Mouse (Mus musculus) liver, postnatal 0 days (tissue): ENCODE measurements around the gene B3gnt8. TPM values are rescaled to one million over a fixed set of nuclear protein-coding genes. Genes with fewer than 3 reads are reported as not detected.
A peak's percentile ranks its signal among the peaks of the same experiment; 100 is the strongest.

Experiments used
- ATAC-seq: fragments of 200-750 bp; cut with Nextera tagmentation; 2 replicates; pipeline ENCODE4 v1.8.0; 2017; ENCODE audit warnings: mild to moderate bottlenecking, moderate library complexity
- DNase-seq: peaks from one replicate; pipeline ENCODE4 v3.0.0-alpha.2; 2016
- H3K27ac ChIP-seq: fragments of 300-500 bp; sonication (generic); 2 replicates; pipeline ENCODE4 v1.5.1; 2014; ENCODE audit warnings: antibody characterized with exemption, moderate library complexity, mild to moderate bottlenecking, low read depth
- H3K27me3 ChIP-seq: fragments of 300-500 bp; sonication (generic); 2 replicates; pipeline ENCODE4 v1.6.1; 2014; ENCODE audit warnings: low read length, control low read depth, mixed read lengths; ENCODE audit not compliant: insufficient read depth
- H3K36me3 ChIP-seq: fragments of 300-500 bp; sonication (generic); replicated peaks from 2 replicates; pipeline ENCODE4 v1.6.1; 2014; ENCODE audit warnings: mild to moderate bottlenecking, control low read depth, low read length, moderate library complexity, mixed read lengths; ENCODE audit not compliant: insufficient read depth
- H3K4me1 ChIP-seq: fragments of 300-500 bp; sonication (generic); 2 replicates; pipeline ENCODE4 v1.6.1; 2014; ENCODE audit warnings: antibody characterized with exemption, mild to moderate bottlenecking, control low read depth; ENCODE audit not compliant: insufficient read depth
- H3K4me2 ChIP-seq: fragments of 300-500 bp; sonication (generic); 2 replicates; pipeline ENCODE4 v1.6.1; 2014; ENCODE audit warnings: low read depth, mild to moderate bottlenecking, low read length, moderate library complexity, mixed read lengths
- H3K4me3 ChIP-seq: fragments of 300-500 bp; sonication (generic); 2 replicates; pipeline ENCODE4 v1.5.1; 2014; ENCODE audit warnings: low read depth, low read length
- H3K9ac ChIP-seq: fragments of 300-500 bp; sonication (generic); replicated peaks from 2 replicates; pipeline ENCODE4 v1.6.1; 2014; ENCODE audit warnings: mild to moderate bottlenecking, moderate library complexity
- H3K9me3 ChIP-seq: fragments of 300-500 bp; sonication (generic); 2 replicates; pipeline ENCODE4 v1.6.1; 2016; ENCODE audit warnings: mild to moderate bottlenecking, control low read depth, low read length, mixed read lengths
- CTCF ChIP-seq: sonication (generic); IDR thresholded peaks from 2 replicates; pipeline ENCODE4 v1.5.1; 2016; ENCODE audit warnings: antibody characterized with exemption, low read depth
- EP300 ChIP-seq: IDR thresholded peaks from 2 replicates; pipeline ENCODE4 v1.6.1; 2016; ENCODE audit warnings: antibody characterized with exemption, low read depth, mild to moderate bottlenecking
- WGBS: fragments of 180-500 bp; shearing (Covaris S2); extraction: QIAGEN DNeasy Blood & Tissue Kit; methylation state at CpG from one replicate; pipeline ENCODE4 v1.1.7; 2014; ENCODE audit not compliant: insufficient replicate concordance; 5-methylcytosine and 5-hydroxymethylcytosine counted together
- polyA plus RNA-seq: library from polyadenylated mRNA; unstranded; fragments of >200 nt; fragmentation: Nextera tagmentation; extraction: Ambion mirVana; gene quantifications from 2 replicates; pipeline ENCODE4 v1.2.1, GENCODE M21; 2015

The B3gnt8 gene
- polyA plus RNA-seq, 1 experiment from 2014 or later, result 3.7 TPM

- DNase-seq (no peak), ATAC-seq (no peak)
- no peak overlapping the region for H3K27ac ChIP-seq
- H3K9ac ChIP-seq, result no peak overlapping the region
- H3K4me1 ChIP-seq, result no peaks in the 10 kb centered on the region
- H3K27me3 ChIP-seq, result no peaks in the 10 kb centered on the region
- H3K4me2 ChIP-seq, result no peak overlapping the region
- no peak for TF ChIP-seq CTCF
- no peak for TF ChIP-seq EP300
- H3K9me3 ChIP-seq, result no peaks in the 10 kb centered on the region
- H3K4me3 ChIP-seq, result no peak overlapping the region
- whole genome bisulfite sequencing, result 79% methylated on average over 2 of the region's 2 CpGs
- H3K36me3 ChIP-seq, result no peaks in the 10 kb centered on the region
Observed at GRCm38 (mm10) chr7:25591226-25591625, 35.2 kb upstream of the B3gnt8 start.

DNA sequence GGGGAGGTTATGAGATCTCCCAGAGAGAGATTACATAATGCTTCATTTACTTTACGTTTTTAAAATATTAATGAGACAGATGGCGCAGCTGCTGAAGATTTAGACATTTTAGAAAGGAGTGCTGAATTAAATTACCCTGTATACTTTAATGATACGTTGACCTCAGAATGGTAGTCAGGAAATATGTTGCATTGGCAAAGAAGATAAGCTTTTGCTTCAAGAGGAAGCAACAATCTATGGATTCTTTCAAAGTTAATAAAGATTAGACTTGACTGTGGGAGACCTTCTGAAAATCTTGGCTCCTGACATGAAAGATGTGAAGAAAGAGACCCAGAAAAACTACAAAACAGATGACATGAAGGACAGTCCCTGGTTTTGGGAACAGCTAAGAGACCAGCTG is 32.6 kb upstream of the B3gnt8 start:
- DNase-seq (no peak), ATAC-seq (no peak)
- H3K36me3 ChIP-seq, result no peaks in the 10 kb centered on the region
- no peaks in the 10 kb centered on the region for H3K9me3 ChIP-seq
- TF ChIP-seq CTCF (no peak), EP300 (no peak)
- no peak overlapping the region for H3K4me2 ChIP-seq
- H3K27ac ChIP-seq, result no peak overlapping the region
- H3K27me3 ChIP-seq, result no peaks in the 10 kb centered on the region
- WGBS, result 39% methylated on average over 3 of the region's 3 CpGs
- H3K9ac ChIP-seq, result no peak overlapping the region
- H3K4me1 ChIP-seq, result no peaks in the 10 kb centered on the region
- H3K4me3 ChIP-seq, result no peak overlapping the region

GRCm38 (mm10) chr7:25599663-25600062 is 26.8 kb upstream of the B3gnt8 start:
- TF ChIP-seq CTCF (peak; percentile 88), EP300 (no peak)
- DNase-seq, result peak; percentile 78
- Histone ChIP-seq H3K9me3 (no peaks in the 10 kb centered on the region), H3K4me3 (no peak overlapping the region), H3K36me3 (no peaks in the 10 kb centered on the region), H3K4me2 (no peak overlapping the region), H3K27ac (no peak overlapping the region), H3K4me1 (no peaks in the 10 kb centered on the region), H3K27me3 (no peaks in the 10 kb centered on the region), H3K9ac (no peak overlapping the region)
- WGBS, result 13% methylated on average over 10 of the region's 10 CpGs
- no peak for ATAC-seq

- Histone ChIP-seq H3K4me1 (no peaks in the 10 kb centered on the region), H3K4me2 (no peak overlapping the region), H3K9me3 (no peaks in the 10 kb centered on the region), H3K27me3 (no peaks in the 10 kb centered on the region), H3K36me3 (no peaks in the 10 kb centered on the region), H3K9ac (no peak overlapping the region), H3K4me3 (no peak overlapping the region), H3K27ac (no peak overlapping the region)
- 81% methylated on average over 11 of the region's 11 CpGs for WGBS
- TF ChIP-seq EP300 (no peak), CTCF (no peak)
- no peak for DNase-seq
- ATAC-seq, result no peak
Observed at GRCm38 (mm10) chr7:25600666-25601065, 25.8 kb upstream of the B3gnt8 start.

DNA sequence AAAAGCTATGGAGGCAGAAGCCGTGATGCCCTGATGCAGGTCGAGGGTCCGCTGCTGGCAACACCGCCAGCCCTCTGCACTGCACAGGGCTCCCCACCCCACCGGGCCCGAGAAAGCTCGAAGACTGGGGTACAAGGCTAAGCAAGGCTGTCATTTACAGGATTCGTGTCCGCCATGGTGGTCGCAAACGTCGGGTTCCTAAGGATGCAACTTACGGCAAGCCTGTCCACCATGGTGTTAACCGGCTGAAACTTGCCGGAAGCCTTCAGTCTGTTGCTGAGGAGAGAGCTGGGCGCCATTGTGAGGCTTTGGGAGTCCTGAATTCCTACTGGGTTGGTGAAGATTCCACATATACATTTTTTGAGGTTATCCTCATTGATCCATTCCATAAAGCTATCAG is 25.1 kb upstream of the B3gnt8 start:
- H3K4me3 ChIP-seq, result no peak overlapping the region
- no peak for TF ChIP-seq EP300
- no peak for TF ChIP-seq CTCF
- no peaks in the 10 kb centered on the region for H3K4me1 ChIP-seq
- no peak overlapping the region for H3K27ac ChIP-seq
- H3K9me3 ChIP-seq, result no peaks in the 10 kb centered on the region
- no peak overlapping the region for H3K4me2 ChIP-seq
- WGBS, result 81% methylated on average over 16 of the region's 16 CpGs
- no peaks in the 10 kb centered on the region for H3K36me3 ChIP-seq
- DNase-seq, result no peak
- no peak overlapping the region for H3K9ac ChIP-seq
- no peaks in the 10 kb centered on the region for H3K27me3 ChIP-seq
- no peak for ATAC-seq

DNA sequence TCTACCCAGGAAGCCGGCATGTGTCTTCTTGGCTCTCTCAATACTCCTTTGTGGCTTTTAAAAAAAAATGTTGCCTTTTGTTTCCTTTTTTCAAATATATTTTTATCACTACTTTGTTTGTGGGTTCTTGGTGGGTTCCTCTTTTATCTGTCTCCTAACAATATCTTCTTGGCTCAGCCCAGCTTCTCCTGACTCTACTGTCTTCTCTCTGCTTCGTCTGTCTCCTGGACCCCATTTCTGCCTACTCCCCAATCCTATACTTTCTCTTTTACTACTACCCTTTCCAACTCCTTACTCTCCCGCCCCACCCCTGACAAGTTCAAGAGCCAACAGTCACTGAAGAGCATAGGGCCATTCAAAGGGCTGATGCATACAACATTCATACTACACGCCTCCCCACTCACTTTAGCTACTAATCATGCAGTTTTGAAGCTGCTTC is 19.8 kb upstream of the B3gnt8 start:
- Histone ChIP-seq H3K27me3 (no peaks in the 10 kb centered on the region), H3K9me3 (no peaks in the 10 kb centered on the region), H3K9ac (no peak overlapping the region), H3K27ac (peak overlapping the region; percentile 39; the same call in 1 of the 2 replicates), H3K36me3 (no peaks in the 10 kb centered on the region), H3K4me2 (peak overlapping the region; percentile 29; the same call in 1 of the 2 replicates), H3K4me1 (0 out of 2 replicates have a peak, but pooled peaks cover 7% of the 10 kb centered on the region), H3K4me3 (no peak overlapping the region)
- 31% methylated on average over 4 of the region's 4 CpGs for WGBS
- TF ChIP-seq EP300 (0 out of 2 replicates have a peak, but pooled peaks have one; percentile 19), CTCF (no peak)
- no peak for ATAC-seq
- no peak for DNase-seq

GRCm38 (mm10) chr7:25607196-25607595 is 19.3 kb upstream of the B3gnt8 start:
- Histone ChIP-seq H3K9ac (no peak overlapping the region), H3K36me3 (no peaks in the 10 kb centered on the region), H3K4me2 (no peak overlapping the region), H3K9me3 (no peaks in the 10 kb centered on the region), H3K4me1 (0 out of 2 replicates have a peak, but pooled peaks cover 7% of the 10 kb centered on the region), H3K4me3 (no peak overlapping the region), H3K27ac (peak overlapping the region; percentile 39; the same call in 1 of the 2 replicates), H3K27me3 (no peaks in the 10 kb centered on the region)
- 60% methylated on average over 2 of the region's 2 CpGs for WGBS
- ATAC-seq (no peak), DNase-seq (no peak)
- TF ChIP-seq CTCF (no peak), EP300 (no peak)
